Mouse (Mus musculus): ENCODE data around the gene Gm2a.

GRCm38 (mm10) chr11:55144011-55144410 is 46.1 kb downstream of the Gm2a start:
- TF ChIP-seq CTCF (IDR thresholded peaks at IDR 0.05; ENCODE audit: low read depth) (no peak), EP300 (IDR thresholded peaks at IDR 0.05; ENCODE audit: low read depth) (no peak)
